ENCODE assay signal across 8 mouse cellular contexts in genomic region chr10:83080275-83080741, GRCm38 (mm10).
DNase-seq lines count a peak whose midpoint lies in the region; ATAC-seq and TF ChIP-seq lines count a peak whose summit lies in the region.

No protein-coding gene starts in this region.

- TF ChIP-seq CTCF in intestine, postnatal 0 days (IDR thresholded peaks at IDR 0.05; ENCODE audit: low read depth), result no peak

- 59% methylated on average over 12 of the region's 12 CpGs for WGBS in intestine, embryonic 14.5 days
- WGBS in intestine, postnatal 0 days, result 53% methylated on average over 12 of the region's 12 CpGs
- WGBS in embryonic facial prominence, embryonic 15.5 days, result 52% methylated on average over 12 of the region's 12 CpGs
- WGBS in midbrain, embryonic 15.5 days, result 43% methylated on average over 12 of the region's 12 CpGs

- peaks cover 20% of the 10 kb centered on the region; the same call in 1 of the 2 replicates for H3K4me1 ChIP-seq in intestine, embryonic 14.5 days (replicated peaks; ENCODE audit: control insufficient read depth, insufficient read depth, low read length)
- H3K4me1 ChIP-seq in intestine, postnatal 0 days (replicated peaks; ENCODE audit: control insufficient read depth, insufficient read depth, low read length), result no peaks in the 10 kb centered on the region; the same call in 1 of the 2 replicates
- peaks cover 38% of the 10 kb centered on the region for H3K4me1 ChIP-seq in embryonic facial prominence, embryonic 15.5 days
- peaks cover 24% of the 10 kb centered on the region for H3K4me1 ChIP-seq in midbrain, embryonic 15.5 days

- H3K4me3 ChIP-seq in intestine, embryonic 14.5 days (ENCODE audit: low read depth, low read length), result no peak overlapping the region
- no peak overlapping the region for H3K4me3 ChIP-seq in intestine, postnatal 0 days (ENCODE audit: low read depth, low read length)
- H3K4me3 ChIP-seq in embryonic facial prominence, embryonic 15.5 days (replicated peaks), result no peak overlapping the region
- no peak overlapping the region for H3K4me3 ChIP-seq in midbrain, embryonic 15.5 days

- DNase-seq in intestine, embryonic 14.5 days (ENCODE audit: low spot score), result no peak
- peak; percentile 33 to 54 for DNase-seq in kidney, postnatal 4 days
- DNase-seq in left cerebral cortex, adult 11 months (ENCODE audit: low spot score), result no peak
- DNase-seq in layer of hippocampus, adult 11-12 months (ENCODE audit: low spot score), result no peak
- no peak for DNase-seq in thymus, postnatal 10 days (ENCODE audit: low spot score in 2 of 2)

- no peak overlapping the region for H3K27ac ChIP-seq in intestine, embryonic 14.5 days (ENCODE audit: low read depth)
- no peak overlapping the region for H3K27ac ChIP-seq in intestine, postnatal 0 days (ENCODE audit: low read depth, low read length)
- no peak overlapping the region for H3K27ac ChIP-seq in embryonic facial prominence, embryonic 15.5 days (replicated peaks)
- no peak overlapping the region for H3K27ac ChIP-seq in midbrain, embryonic 15.5 days

- H3K9ac ChIP-seq in intestine, embryonic 14.5 days (ENCODE audit: low read length), result no peak overlapping the region
- no peak overlapping the region for H3K9ac ChIP-seq in intestine, postnatal 0 days (ENCODE audit: low read depth, low read length)
- no peak overlapping the region for H3K9ac ChIP-seq in embryonic facial prominence, embryonic 15.5 days
- H3K9ac ChIP-seq in midbrain, embryonic 15.5 days, result no peak overlapping the region

- H3K27me3 ChIP-seq in intestine, embryonic 14.5 days (replicated peaks; ENCODE audit: control insufficient read depth, insufficient read depth, low read length), result no peaks in the 10 kb centered on the region
- no peaks in the 10 kb centered on the region for H3K27me3 ChIP-seq in intestine, postnatal 0 days (replicated peaks; ENCODE audit: control insufficient read depth, insufficient read depth, low read length)
- H3K27me3 ChIP-seq in embryonic facial prominence, embryonic 15.5 days, result no peaks in the 10 kb centered on the region; the same call in 1 of the 2 replicates
- H3K27me3 ChIP-seq in midbrain, embryonic 15.5 days (replicated peaks), result no peaks in the 10 kb centered on the region

- H3K4me2 ChIP-seq in intestine, embryonic 14.5 days (ENCODE audit: low read length), result no peak overlapping the region
- no peak overlapping the region for H3K4me2 ChIP-seq in intestine, postnatal 0 days (replicated peaks; ENCODE audit: low read depth)
- no peak overlapping the region for H3K4me2 ChIP-seq in embryonic facial prominence, embryonic 15.5 days (replicated peaks)
- no peak overlapping the region for H3K4me2 ChIP-seq in midbrain, embryonic 15.5 days

- ATAC-seq in intestine, embryonic 14.5 days (replicated peaks; ENCODE audit: low FRiP score, low TSS enrichment, low read depth), result peak; percentile 23; the same call in 1 of the 2 replicates
- no peak for ATAC-seq in intestine, postnatal 0 days
- ATAC-seq in embryonic facial prominence, embryonic 15.5 days (ENCODE audit: insufficient number of reproducible peaks, low FRiP score, low TSS enrichment, low read depth), result peak; percentile 16; the same call in 1 of the 2 replicates
- peak; percentile 46; the same call in 1 of the 2 replicates for ATAC-seq in midbrain, embryonic 15.5 days (replicated peaks)

- no peaks in the 10 kb centered on the region for H3K36me3 ChIP-seq in intestine, embryonic 14.5 days (ENCODE audit: control insufficient read depth, insufficient read depth, low read length)
- H3K36me3 ChIP-seq in intestine, postnatal 0 days (ENCODE audit: control insufficient read depth, insufficient read depth), result no peaks in the 10 kb centered on the region
- no peaks in the 10 kb centered on the region for H3K36me3 ChIP-seq in embryonic facial prominence, embryonic 15.5 days
- H3K36me3 ChIP-seq in midbrain, embryonic 15.5 days (replicated peaks), result no peaks in the 10 kb centered on the region

- no peaks in the 10 kb centered on the region for H3K9me3 ChIP-seq in intestine, embryonic 14.5 days (ENCODE audit: control insufficient read depth, low read length)
- no peaks in the 10 kb centered on the region for H3K9me3 ChIP-seq in intestine, postnatal 0 days (ENCODE audit: control insufficient read depth)
- no peaks in the 10 kb centered on the region for H3K9me3 ChIP-seq in embryonic facial prominence, embryonic 15.5 days (replicated peaks)
- H3K9me3 ChIP-seq in midbrain, embryonic 15.5 days, result no peaks in the 10 kb centered on the region

Comparison
In these comparisons a context has a peak if more than half of its experiments do, and no peak if none do; other contexts are left out.
1. DNase-seq: peak in kidney, postnatal 4 days (2 of 2); none in intestine, embryonic 14.5 days (single experiment), left cerebral cortex, adult 11 months (single experiment), layer of hippocampus, adult 11-12 months (single experiment) and thymus, postnatal 10 days (0 of 2).